Mouse (Mus musculus): Measurements from ENCODE around the gene Galntl5.
"Not testable (repeated sequence)": the region's sequence is repeated elsewhere in the genome, so short reads cannot be mapped to it uniquely, and the experiment has no call there.

Galntl5 gene

DNA sequence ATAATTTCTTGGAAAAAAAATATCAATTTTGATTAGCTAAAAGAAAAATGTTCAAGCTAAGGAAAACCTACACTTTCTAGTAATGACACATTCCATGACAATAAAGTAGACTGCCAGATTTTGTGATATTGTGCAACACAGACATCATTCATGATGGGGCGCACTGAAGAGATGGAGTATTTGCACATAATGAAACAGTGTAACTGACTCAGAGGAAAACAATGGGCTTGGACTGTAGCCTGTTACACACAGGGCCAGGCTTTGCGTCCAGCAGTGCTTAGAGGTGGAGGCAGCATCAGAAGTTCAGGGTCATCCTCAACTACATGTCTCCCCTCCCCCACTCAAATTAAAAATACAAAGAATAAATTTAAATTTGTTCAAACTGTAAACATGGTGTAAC, 9.3 kb downstream of the Galntl5 start:
- no peak for DNase-seq (ENCODE audit: low spot score)

DNA sequence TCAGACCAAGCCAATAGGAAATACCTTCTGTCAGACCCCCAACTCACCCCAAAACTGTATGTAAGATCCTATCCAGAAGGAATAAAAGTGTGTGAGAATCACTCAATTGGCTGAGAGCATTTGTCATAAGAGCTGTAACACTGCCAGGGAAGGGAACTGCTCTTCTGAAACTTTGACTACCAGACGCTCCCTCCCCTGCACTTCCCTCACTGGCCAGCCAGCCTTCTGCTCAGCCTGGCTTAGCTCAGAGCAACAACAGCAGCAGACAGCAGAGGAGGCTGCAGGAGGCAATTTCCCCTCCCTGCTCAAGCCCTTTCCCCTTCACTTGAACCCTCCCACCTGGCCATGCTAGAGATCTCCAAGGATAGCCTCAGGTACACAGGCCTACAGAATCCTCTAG, 30.6 kb downstream of the Galntl5 start:
- no peak for DNase-seq (ENCODE audit: low spot score)

DNA sequence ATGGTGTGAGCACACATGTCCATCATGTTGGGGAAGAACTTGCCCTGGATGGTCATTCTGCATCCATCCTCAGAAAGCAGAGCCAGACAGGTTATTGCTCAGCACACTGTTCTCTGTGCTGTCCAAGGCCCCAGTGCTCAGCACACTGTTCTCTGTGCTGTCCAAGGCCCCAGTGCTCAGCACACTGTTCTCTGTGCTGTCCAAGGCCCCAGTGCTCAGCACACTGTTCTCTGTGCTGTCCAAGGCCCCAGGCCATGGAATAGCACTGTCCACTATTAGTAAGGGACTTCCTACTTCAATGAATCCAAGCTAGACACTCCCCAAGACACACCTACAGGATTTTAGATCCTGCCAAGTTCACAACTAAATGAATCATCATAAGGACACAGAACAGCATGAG, 32.0 kb downstream of the Galntl5 start:
- DNase-seq (ENCODE audit: low spot score): not testable (repeated sequence)

DNA sequence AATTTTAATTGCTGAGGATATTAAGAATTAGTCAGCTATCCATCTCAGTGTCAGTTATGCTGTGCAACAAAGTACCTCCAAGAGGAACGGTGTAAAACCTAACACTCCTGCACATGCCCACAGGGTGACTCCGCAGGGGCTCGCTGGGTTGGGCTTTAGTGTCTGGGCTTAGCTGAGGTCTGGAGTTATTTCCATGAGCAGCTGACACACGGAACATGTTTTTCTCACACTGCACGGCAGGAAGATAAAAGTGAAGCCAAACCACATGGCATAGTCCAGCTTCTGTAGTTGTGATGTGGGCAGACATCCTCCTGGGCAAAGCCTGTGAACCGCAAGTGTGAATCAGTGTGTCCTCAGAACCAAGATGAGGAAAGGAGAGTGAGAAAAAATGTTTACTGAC, 33.7 kb downstream of the Galntl5 start:
- no peak for DNase-seq (ENCODE audit: low spot score)

DNA sequence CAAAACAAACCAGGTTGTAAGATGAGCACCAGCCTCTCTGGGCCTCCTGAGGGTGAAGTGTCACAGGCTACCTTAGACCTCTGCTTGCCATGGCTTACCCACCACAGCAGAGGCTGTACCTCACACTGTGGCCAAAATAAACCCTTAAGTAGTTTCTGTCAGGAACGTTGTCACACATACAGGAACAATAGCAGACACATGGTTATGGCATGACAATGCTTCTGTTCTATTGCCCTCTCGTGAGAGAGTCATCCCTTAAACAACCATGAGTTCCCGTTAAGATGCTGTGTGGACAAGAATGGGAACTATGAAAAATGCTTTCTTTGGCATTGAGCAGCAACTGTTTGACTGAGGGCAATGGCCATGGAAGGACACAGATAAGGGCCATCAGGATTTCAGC, 40.3 kb downstream of the Galntl5 start, which contains the start of gene Galnt11:
Gene Galnt11, plus strand, starts transcription at position 301 of the 400 bp plus-strand sequence.
- DNase-seq (ENCODE audit: low spot score): no peak

DNA sequence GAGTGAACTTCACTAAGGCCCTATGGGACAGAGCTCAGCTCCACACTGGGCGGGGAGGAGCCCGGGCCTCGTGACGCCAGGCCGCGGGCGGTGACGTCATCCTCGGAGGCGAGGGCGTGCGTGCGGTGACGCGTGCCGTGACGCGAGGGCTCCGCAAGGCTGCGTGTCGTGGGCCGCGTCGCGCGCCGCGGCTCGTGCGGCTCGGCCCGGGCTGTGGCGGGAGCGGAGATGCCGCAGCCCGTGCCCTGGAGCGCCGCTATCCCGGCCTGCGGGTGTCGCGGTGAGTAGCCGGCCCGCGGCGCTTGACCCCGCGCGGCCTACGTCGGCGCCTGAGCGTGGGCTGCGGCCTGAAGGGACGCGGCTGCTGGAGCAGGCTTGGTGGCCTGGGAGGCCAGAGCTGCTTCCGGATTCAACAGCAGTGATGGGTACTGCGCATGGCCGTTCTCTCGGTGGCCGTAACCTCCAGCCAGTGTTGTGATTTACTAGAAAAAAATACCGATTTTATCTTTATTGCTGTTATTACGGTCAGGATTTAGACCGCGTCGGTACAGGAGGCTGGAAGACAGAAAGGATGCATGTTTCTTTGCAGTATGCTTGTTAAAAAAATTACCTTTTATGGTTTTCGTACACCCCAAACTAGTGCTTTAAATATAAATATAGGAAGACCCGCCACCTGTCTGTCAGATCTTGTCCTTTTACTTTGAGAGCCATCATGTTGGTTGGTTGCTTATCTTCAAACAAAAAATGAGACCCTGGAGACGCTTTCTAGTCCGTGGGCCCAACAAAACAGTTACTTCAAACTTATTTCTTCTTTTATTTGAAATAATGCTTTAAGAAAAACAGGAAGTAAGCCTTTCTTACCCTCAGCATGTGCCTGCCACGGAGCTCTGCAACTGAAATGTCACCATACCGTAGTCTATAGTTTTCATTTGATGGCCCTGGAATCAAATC, 41.8 kb downstream of the Galntl5 start, which contains the start of gene E130116L18Rik:
Gene E130116L18Rik, minus strand, starts transcription at position 402 of the 951 bp plus-strand sequence.
- peak; percentile 66 for DNase-seq (ENCODE audit: low spot score)

DNA sequence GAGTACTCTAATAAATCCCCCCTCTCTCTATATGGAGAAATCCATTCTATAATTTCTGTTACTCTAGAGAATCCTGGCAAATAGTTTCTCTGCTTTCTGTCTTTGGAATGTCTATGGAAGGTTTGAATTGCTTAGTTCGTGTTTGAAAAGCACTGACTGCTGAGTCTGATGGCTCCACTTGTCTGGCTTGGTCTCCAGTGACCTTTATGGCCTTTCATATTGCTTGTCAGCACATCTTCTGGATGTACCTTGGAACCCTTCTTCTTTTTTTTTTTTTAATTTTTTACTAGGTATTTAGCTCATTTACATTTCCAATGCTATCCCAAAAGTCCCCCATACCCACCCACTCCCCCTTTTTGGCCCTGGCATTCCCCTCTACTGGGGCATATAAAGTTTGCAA, 43.1 kb downstream of the Galntl5 start:
- not testable (repeated sequence) for DNase-seq (ENCODE audit: low spot score)

DNA sequence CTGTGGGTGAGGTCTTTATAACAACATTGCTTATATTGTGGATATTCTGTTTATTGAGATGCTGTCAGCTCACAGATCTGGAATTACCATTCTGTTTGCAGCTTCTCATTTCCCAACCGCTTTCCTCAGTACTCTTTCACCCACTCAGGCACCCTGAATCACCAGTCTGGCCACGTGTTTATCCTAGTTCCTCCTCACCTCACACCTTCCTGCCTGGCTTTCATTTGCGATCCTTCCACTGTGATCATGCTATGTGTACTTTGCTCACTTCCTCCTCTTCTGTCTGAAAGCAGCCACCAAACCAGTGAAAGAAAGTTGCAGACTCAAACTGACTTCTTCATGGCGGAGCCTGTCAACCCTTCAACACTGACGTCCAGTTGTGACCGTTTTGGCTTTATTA, 61.8 kb downstream of the Galntl5 start:
- DNase-seq (ENCODE audit: low spot score): no peak

DNA sequence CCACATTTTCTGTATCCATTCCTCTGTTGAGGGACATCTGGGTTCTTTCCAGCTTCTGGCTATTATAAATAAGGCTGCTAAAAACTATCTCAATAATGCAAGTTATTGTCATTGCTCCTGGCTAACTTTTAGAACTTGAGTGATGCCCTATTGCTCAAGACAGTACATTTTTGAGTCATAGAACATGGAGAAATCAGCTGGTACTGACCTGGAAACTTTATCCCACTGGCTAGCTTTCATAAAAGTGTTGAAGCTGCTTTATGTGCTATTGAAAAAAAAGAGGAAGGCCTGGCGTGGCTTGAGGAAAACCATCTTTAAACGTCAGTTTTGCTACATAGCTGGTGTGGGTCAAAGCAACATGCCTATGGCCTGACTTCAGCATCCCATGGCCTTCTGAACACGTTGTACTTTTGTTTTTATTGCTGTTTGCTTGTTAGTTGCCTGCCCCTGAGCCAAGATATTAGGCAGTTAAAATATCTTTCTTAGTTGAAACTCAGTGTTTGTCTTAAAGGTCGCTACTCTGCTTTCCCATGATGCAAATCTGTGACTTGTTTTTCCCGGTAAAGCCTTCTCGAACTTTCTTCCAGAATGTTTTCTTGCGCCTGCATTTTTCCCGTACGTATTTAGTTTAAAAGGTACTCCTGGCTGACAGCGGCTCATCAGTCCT, 64.7 kb downstream of the Galntl5 start:
- no peak for DNase-seq (ENCODE audit: low spot score)

DNA sequence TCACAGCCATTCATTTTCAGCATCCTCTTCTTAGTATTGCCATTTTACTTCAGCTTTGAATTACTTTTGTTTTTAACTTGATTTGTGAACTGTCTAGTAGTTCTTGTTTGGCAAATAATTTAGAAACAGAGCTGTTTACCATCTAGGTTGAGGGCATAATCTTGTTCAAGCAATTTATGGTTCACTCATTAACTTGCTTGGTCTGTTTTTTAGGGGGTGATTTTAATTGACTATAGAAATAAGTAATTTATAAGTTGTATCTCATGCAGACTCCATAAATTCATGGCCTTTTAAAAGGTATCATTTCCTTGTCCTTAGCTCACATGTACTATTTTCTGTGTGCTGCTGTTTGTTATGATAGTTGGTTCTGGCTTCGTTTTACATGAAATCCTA, 65.2 kb downstream of the Galntl5 start:
- DNase-seq (ENCODE audit: low spot score): no peak

DNA sequence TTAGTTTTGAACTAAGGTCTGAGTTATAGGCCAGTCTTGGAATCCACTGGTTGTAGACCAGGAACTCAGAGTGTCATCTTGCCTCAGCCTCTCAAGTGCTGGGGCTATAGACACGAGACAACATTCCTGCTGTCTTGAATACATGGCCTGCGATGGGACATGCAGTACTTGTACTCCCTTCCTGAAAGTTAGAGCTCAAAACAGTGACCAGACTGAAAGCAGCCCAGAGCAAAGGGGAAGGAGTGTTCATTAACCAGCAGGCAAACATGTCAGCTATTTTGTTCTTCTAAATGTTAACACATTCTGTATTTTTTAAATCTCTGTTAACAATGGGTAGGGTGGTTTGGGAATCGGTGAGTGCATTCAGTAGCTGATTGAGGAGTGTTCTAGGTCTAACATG, 65.8 kb downstream of the Galntl5 start:
- DNase-seq (ENCODE audit: low spot score): no peak

DNA sequence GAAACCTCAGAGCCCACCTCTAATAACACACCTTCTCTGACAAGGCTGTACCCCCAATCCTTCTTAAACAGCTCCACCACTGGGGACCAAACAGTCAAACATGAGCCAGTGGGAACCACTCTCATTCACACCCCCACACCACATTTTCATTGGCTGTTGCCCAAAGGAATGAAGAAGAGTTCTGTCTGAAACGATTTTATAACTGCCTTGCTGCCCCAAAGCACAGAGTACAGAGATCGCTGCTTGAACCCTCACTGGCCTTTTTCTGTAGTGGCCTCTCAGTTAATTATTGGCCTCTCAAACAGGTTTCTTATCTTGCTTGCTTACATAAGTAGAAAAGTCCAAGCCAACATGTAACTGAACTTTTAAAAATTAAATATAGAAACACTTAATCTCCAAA, 71.2 kb downstream of the Galntl5 start:
- DNase-seq (ENCODE audit: low spot score): no peak

DNA sequence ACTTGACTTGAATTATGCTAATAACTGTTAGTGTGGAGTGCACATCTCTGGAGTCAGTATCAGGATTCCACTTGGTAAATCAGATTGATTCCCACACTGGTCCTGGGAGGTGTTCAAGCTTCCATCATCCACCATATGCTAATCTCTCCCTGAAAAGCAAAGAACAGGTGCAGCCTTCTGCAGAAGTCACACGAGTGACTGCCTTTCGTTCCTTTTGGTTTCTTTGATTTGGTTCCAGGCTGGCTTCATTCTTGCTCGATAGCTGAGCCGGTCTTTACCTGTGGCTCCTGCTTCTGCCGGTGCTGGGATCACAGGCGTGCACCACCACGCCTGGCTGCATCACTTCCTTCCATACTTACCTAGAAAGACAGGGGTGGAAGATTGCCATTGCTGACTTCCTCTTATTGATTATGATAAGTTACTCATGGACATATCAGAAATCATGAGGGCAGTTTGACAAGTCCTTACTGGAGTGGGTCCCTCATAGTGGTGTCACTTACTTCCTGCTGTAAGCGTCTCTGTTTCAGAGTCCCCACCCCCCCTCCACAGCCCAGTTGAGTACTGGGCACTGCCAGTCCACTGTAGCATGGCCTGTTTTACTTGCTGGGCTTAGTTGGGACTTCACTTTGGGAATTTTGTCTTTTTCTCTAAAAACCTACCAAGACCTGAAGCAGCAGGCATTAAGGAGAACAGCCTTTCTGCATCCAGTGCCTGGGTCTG, 71.7 kb downstream of the Galntl5 start:
- DNase-seq (ENCODE audit: low spot score): no peak

DNA sequence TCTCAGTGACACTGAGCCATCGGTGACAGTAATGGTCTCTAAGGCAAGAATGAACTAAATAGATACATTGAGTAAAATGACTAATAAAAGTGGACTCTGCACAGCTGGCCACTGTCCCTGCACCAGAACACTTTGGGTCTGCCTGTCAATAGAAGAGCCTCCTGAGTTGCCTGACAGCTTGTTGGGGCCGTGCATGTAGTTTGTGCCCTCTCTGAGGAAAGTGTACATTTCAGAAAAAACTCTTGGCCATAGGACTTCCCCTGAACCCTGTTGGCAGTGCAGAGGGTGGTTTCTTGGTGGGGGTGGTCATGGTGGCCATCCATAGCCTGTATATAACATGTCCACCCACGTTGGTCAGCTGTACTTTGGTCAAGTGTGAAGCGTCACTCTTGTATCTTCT, 73.2 kb downstream of the Galntl5 start:
- DNase-seq (ENCODE audit: low spot score): no peak

DNA sequence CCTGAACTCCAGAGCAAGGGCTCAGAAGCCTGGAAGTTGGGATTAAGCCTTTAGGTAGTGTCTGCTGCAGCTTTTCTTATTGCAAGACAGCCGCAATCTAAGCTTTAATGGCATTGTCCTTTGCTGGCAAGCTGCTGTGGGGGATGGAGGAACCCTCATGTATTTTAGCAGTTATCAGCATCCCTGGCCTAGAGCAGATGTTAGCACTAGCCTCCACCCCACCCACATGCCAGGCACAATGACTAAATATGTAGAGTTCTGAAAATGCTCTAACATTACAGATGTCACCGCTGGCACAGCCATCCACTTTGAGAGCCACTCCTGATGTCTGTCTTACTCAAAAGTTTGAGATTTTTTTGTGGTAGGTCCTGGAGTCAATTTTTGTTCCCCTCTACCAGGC, 75.4 kb downstream of the Galntl5 start:
- no peak for DNase-seq (ENCODE audit: low spot score)

DNA sequence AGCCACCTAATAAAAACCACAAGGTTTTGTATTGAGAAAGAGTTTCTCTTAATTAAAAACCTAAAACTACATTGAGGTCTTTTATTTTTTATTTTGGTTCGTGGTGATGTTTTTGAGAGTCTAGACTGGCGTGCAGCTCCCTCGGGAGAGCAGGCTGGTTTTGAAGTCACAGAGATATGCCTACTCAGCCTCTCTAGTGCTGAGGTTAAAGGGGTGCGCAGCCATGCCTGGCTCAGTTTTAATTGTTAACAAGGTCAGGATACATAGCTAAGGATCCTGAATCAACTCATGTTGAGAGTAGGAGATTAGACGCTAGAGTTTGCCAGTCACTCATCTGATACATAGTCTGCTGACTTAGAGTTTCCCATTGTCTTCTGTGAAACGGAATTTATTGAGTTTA, 80.2 kb downstream of the Galntl5 start:
- DNase-seq (ENCODE audit: low spot score): no peak

DNA sequence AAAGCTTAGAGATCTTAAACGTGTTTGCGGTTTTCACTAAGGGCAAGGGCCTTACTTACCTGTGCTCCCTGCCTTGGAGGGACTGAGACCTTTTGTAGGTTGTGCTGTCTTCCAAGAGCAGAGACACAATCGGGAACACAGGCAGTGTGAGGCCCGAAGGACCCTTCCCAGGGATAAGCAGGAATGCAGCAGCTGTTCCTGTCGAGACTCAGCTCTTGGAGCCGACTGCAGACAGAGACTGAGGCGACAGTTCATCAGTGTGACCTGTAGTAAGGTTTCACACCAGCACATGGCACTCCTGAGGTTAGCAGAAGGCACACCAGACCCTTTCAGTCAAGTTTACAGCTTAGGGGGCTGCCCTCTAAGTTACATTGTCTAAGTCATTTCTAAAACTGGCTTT, 81.0 kb downstream of the Galntl5 start:
- DNase-seq (ENCODE audit: low spot score): no peak

DNA sequence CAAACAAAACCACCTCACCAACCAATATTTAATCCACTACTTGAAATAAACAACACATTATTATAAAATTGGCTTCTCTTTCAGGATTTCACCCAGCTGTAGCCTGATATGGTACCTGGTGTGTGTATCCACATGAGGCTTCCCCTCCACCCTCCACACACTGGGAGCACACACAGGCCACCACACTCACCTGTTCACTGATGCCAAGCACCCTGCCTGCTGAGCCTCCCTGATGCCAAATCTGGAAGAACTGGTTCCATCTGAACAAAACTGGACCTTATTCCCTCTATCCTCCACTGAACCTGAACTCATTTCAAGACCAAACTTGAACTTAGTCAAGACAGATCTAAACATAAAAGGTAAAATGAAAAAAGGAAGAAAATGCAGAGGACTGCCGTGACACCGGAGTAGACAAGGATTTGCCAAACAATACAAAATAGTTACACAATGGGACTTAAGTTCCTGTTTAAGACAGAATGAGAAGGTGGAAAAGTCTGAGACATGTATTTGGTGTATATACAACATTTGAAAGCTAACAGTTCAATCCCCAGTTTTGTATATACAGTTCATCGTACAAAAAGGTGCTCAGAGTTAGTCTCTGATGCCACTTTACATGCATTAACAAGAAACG, 87.1 kb downstream of the Galntl5 start:
- DNase-seq (ENCODE audit: low spot score): no peak
